Mouse (Mus musculus): ENCODE data around the gene Gm16181.

DNA sequence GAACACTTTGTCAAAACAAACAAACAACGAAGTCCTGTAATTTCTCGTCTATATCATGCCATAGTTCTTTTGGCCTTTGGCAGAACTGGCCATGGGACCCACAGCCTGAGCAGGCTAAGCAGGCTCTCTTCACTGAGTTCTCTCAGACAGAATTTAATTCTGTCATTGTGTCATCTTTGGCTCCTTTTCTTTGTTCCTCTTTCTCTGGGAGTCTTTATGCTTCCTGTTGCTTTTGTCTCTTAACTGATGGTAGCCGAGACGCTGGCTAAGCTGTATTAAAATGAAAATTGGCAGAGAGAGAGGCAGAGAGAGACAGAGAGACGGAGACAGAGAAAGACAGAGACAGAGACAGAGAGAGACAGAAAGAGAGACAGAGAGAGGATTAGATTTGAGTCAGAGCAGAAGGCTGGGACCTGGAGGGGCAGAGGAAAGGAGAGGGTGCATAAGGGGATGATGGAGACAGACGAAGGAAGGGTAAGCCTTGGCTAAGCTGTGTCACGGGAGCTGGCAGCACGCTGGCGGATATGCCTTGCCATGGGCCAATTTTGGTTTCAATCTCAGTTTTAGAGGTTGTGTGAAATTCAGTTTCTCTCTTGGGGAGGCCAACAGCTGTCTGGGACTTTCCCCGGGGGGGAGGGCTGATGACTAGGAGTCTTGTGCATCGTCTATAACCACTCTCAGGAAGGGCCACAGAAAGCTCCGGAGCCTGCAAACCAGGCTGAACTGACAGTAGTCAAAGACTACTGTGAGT is 10.7 kb upstream of the Gm16181 start:
- TF ChIP-seq CTCF (IDR thresholded peaks at IDR 0.05; ENCODE audit: borderline replicate concordance, extremely low read depth, insufficient read depth, insufficient read length) = no peak
- no peak for TF ChIP-seq POLR2A (IDR thresholded peaks at IDR 0.05; ENCODE audit: borderline replicate concordance, extremely low read depth, insufficient read depth, insufficient read length, poor library complexity, severe bottlenecking)

Data from brain, embryonic 14.5 days (tissue).